Mouse (Mus musculus) heart, embryonic 13.5 days (tissue): ENCODE results near the gene Kdm3a. TPM values are rescaled to one million over a fixed set of nuclear protein-coding genes. Genes with fewer than 3 reads are reported as not detected.

Source experiments
- ATAC-seq: fragments of 200-750 bp; cut with Nextera tagmentation; 2 replicates; pipeline ENCODE4 v1.8.0; 2017; ENCODE audit warnings: moderate TSS enrichment; ENCODE audit not compliant: insufficient number of reproducible peaks, low FRiP score, low TSS enrichment; ENCODE audit errors: extremely low read depth
- H3K27ac ChIP-seq: fragments of 300-500 bp; sonication (generic); replicated peaks from 2 replicates; pipeline ENCODE4 v1.5.1; 2015; ENCODE audit warnings: moderate library complexity, mild to moderate bottlenecking, inconsistent platforms
- H3K27me3 ChIP-seq: fragments of 300-500 bp; sonication (generic); replicated peaks from 2 replicates; pipeline ENCODE4 v1.6.1; 2015; ENCODE audit warnings: mild to moderate bottlenecking, inconsistent platforms
- H3K36me3 ChIP-seq: fragments of 300-500 bp; sonication (generic); 2 replicates; pipeline ENCODE4 v1.6.1; 2015; ENCODE audit warnings: mild to moderate bottlenecking, inconsistent platforms
- H3K4me1 ChIP-seq: fragments of 300-500 bp; sonication (generic); 2 replicates; pipeline ENCODE4 v1.6.1; 2015; ENCODE audit warnings: inconsistent platforms
- H3K4me2 ChIP-seq: fragments of 300-500 bp; sonication (generic); 2 replicates; pipeline ENCODE4 v1.6.1; 2015; ENCODE audit warnings: inconsistent platforms, mild to moderate bottlenecking, moderate library complexity
- H3K4me3 ChIP-seq: fragments of 300-500 bp; sonication (generic); 2 replicates; pipeline ENCODE4 v1.5.1; 2015; ENCODE audit warnings: moderate library complexity, mild to moderate bottlenecking, inconsistent platforms
- H3K9ac ChIP-seq: fragments of 300-500 bp; sonication (generic); 2 replicates; pipeline ENCODE4 v1.6.1; 2015; ENCODE audit warnings: inconsistent platforms, mild to moderate bottlenecking, moderate library complexity
- H3K9me3 ChIP-seq: fragments of 300-500 bp; sonication (generic); 2 replicates; pipeline ENCODE4 v1.6.1; 2016; ENCODE audit warnings: inconsistent platforms
- WGBS: fragments of 180-500 bp; shearing (Covaris S2); methylation state at CpG from one replicate; pipeline ENCODE4 v1.1.7; 2015; ENCODE audit warnings: mixed read lengths; 5-methylcytosine and 5-hydroxymethylcytosine counted together
- polyA plus RNA-seq: library from polyadenylated mRNA; unstranded; fragments of >200 nt; fragmentation: Nextera tagmentation; extraction: Ambion mirVana; gene quantifications from 2 replicates; pipeline ENCODE4 v1.2.1, GENCODE M21; 2015

Kdm3a gene
- 27.0 and 33.2 TPM in 2 replicates for polyA plus RNA-seq

DNA sequence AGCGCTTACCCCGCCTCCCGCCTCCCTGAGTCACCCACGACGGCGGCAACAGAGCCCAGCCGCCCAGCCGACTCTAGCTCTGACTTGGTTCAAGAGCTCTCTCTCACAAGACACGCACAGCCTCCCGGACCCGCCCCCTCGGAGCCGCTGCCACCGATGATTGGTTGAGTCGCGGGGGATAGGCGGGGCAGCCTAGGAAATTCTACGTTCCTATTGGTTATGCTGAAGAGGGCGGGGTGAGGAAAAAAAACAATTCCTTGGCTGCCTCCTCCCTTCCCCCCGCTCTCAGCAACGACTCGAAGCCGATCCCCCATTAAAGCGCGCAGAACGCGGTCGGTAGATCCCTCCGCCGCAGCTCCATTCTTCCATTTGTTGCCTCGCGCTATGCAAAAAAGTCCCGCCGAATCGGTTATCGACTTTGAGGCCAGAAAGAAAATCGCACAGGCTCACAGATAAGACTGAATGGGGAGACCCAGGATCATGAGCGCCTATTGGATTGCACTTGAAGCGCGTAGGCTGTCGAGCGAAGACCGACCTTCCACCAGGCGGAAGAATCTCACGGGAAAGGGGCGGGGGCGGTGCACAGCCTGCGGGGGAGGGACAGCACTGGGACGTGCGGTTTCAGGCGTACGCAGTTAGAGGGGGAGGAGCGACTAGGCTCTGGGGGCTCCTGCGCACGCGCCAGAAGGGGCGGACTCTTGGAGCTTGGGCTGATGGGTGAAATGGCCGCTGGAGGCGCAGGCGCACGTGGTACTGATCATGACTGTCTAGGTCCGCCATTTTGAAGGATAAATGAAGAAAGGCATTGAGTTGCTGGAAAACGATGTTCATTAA lies at the start of gene Kdm3a:
TSS of gene Kdm3a (minus strand) at position 162 of the 834 bp plus-strand sequence.
- ATAC-seq: peak; percentile 96
- Histone ChIP-seq H3K4me1 (peaks cover 32% of the 10 kb centered on the region), H3K9ac (peak within 1 kb of the TSS; percentile 95), H3K4me2 (peak within 1 kb of the TSS; percentile 89), H3K4me3 (peak within 1 kb of the TSS; percentile 92), H3K27ac (peak within 1 kb of the TSS; percentile 100), H3K36me3 (peaks cover 26% of the 10 kb centered on the region), H3K9me3 (no peaks in the 10 kb centered on the region), H3K27me3 (peaks cover 8% of the 10 kb centered on the region; the same call in 1 of the 2 replicates)
- under 1% methylated on average over 61 of the region's 63 CpGs for WGBS

DNA sequence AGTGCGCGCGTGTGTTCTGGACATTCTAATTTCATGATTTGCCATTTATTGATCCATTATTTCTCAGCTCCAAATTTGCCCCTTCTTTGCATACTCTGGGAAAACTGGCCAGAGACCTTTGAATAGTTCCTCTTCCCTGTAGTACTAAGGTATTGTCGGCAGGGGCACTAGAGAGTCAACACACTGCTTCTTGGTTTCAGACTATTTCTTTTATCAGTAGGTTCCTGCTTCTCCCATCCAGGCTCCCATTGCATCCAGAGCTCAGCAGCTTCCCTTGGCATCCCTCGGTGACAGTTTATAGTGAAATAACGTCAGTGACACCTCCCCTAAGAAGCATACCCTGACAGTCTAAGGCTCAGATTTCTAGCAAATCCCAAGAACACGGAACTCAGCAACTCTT lies 46.1 kb upstream of the Kdm3a start:
- WGBS: 61% methylated on average over 7 of the region's 7 CpGs
- Histone ChIP-seq H3K36me3 (no peaks in the 10 kb centered on the region), H3K4me1 (no peaks in the 10 kb centered on the region), H3K4me2 (no peak overlapping the region), H3K4me3 (no peak overlapping the region), H3K27ac (no peak overlapping the region), H3K9me3 (no peaks in the 10 kb centered on the region), H3K9ac (no peak overlapping the region), H3K27me3 (no peaks in the 10 kb centered on the region)
- ATAC-seq: no peak

DNA sequence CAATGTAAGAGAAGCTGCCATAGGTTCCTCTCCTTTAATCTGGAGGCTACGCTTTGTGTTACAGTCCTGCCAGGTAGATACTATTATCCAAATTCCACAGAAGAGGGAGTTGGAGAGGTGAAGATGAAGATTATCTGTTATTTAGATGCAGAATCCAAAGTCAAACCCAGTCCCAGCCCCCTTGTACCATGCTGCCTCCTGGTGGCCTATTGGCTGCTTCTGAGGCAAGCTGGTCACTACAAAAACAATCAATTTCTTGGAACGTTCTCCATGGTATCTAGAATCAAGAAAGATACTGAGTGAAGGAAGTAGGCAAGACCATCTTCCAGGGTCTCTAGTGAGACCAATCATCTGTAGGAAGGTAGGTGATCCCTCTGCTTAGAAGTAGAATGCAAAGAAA lies 40.4 kb upstream of the Kdm3a start:
- Histone ChIP-seq H3K27me3 (no peaks in the 10 kb centered on the region), H3K27ac (no peak overlapping the region), H3K4me3 (no peak overlapping the region), H3K36me3 (no peaks in the 10 kb centered on the region), H3K4me1 (no peaks in the 10 kb centered on the region), H3K9me3 (peaks cover 5% of the 10 kb centered on the region; the same call in 1 of the 2 replicates), H3K4me2 (no peak overlapping the region), H3K9ac (no peak overlapping the region)
- WGBS: 57% methylated on average over 2 of the region's 2 CpGs
- ATAC-seq: no peak

DNA sequence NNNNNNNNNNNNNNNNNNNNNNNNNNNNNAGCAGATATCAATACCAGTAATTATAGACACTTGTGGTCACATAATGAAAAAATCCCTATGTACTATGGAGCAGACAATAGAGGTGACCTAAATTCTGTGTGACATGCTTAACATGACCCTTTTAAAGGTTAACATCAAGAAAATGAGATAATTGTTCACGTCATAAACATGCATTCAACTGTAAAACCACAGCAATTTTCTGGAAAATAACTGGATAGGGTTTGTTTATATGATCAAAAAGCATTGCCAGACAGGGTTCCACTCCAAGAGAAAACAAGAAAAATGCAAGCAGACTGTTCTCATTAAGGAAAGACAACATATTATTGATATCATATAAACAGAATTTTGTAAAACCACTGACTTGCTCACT lies 31.7 kb upstream of the Kdm3a start:
- 71% methylated on average over 1 of the region's 1 CpGs for WGBS
- ATAC-seq: no peak
- no peaks in the 10 kb centered on the region for H3K27me3 ChIP-seq
- peaks cover 5% of the 10 kb centered on the region; the same call in 1 of the 2 replicates for H3K9me3 ChIP-seq
- no peaks in the 10 kb centered on the region for H3K36me3 ChIP-seq
- no peak overlapping the region for H3K27ac ChIP-seq
- H3K4me1 ChIP-seq: peaks cover 12% of the 10 kb centered on the region
- H3K9ac ChIP-seq: no peak overlapping the region
- no peak overlapping the region for H3K4me2 ChIP-seq
- H3K4me3 ChIP-seq: no peak overlapping the region

DNA sequence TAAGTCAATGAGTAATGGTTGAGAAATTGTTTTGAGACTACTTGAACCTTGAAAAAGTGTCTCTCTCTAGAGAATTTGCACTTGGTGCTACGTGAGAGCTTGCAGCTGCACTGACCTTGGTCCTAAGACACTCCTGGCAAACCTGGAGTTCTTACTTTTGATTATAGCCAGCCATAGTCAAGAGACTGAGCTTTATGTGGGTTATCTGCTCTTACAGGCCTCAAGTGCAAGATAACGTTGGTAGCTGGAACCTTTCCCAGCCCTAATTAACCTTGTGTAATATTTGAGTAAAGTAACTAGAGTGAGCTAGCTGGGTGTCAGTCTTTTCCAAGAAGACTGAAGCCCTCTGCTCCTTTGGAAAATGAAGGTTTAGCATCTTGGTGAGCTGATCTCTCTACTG lies 25.5 kb upstream of the Kdm3a start:
- no peak for ATAC-seq

DNA sequence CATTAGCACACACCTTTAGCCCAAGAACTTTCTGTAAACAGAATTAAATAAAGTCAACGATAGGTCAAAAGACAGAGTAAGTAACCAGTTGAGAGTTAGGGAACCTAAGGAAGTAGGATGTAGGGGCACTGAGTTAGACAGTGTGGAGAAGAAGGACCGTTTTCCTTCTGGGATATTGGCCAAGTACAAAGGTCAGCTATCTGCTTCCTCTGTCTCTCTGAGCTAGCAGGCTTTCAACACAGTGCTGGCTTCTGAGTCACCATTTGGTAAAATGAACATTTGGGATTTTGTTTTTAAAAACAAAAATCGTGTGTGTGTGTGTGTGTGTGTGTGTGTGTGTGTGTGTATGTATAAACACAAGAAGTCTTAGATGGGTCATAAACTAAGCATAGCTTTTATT lies 23.0 kb upstream of the Kdm3a start:
- no peak for ATAC-seq
- H3K27ac ChIP-seq: no peak overlapping the region
- no peak overlapping the region for H3K4me2 ChIP-seq
- H3K9me3 ChIP-seq: no peaks in the 10 kb centered on the region
- no peak overlapping the region for H3K9ac ChIP-seq
- no peaks in the 10 kb centered on the region for H3K36me3 ChIP-seq
- H3K27me3 ChIP-seq: no peaks in the 10 kb centered on the region
- H3K4me3 ChIP-seq: no peak overlapping the region
- H3K4me1 ChIP-seq: peaks cover 32% of the 10 kb centered on the region
- WGBS: 45% methylated on average over 3 of the region's 3 CpGs

More for the DNA sequence above, 25.5 kb upstream of the Kdm3a start:
- Histone ChIP-seq H3K9me3 (no peaks in the 10 kb centered on the region), H3K4me3 (no peak overlapping the region), H3K4me2 (0 out of 2 replicates have a peak overlapping the region, but pooled peaks have one; percentile 3), H3K36me3 (no peaks in the 10 kb centered on the region), H3K4me1 (peaks cover 40% of the 10 kb centered on the region), H3K27ac (peak overlapping the region; percentile 78), H3K27me3 (no peaks in the 10 kb centered on the region), H3K9ac (no peak overlapping the region)
- 8% methylated on average over 2 of the region's 2 CpGs for WGBS

DNA sequence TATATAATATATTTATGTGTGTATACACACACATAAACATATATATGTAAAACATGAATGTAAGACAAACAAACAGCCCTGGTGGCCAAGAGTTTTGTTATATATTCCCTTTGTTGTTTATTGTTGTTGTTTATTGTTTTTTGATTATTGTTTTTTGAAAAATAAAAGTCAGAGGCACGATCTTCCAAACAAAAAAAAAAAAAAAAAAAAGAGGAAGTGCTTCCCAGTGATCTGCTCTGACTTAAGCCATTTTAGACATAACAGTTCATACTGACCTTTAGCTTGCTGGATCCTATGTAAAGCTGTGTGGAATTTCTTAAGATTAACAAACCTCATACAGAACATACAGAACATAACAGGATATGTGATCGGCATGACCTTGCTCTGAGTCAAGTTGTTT lies 19.1 kb upstream of the Kdm3a start:
- H3K4me2 ChIP-seq: no peak overlapping the region
- no peaks in the 10 kb centered on the region for H3K9me3 ChIP-seq
- H3K4me1 ChIP-seq: peaks cover 12% of the 10 kb centered on the region
- no peak overlapping the region for H3K27ac ChIP-seq
- ATAC-seq: no peak
- H3K27me3 ChIP-seq: no peaks in the 10 kb centered on the region
- H3K9ac ChIP-seq: no peak overlapping the region
- no peaks in the 10 kb centered on the region for H3K36me3 ChIP-seq
- WGBS: 78% methylated on average over 2 of the region's 2 CpGs
- H3K4me3 ChIP-seq: no peak overlapping the region

DNA sequence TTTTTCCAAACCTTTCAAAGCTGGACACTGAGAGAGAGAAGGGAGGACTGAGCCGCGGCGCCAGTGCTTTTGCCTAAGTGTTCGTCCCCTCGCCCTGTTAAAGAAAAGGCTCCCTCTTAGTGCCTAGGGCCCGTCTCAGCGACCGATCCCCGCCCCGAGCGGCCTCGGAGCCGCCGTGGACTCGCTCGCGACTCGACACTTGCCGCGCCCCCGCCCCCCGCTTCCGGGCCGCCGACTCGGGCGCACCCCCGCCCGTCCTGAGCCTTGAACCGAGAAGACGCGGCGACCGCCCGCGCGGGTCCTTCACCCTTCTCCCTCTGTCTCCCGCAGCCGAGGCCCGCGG lies 333 bp downstream of the Kdm3a start:
- Histone ChIP-seq H3K9me3 (no peaks in the 10 kb centered on the region), H3K9ac (peak overlapping the region; percentile 95), H3K4me1 (peaks cover 34% of the 10 kb centered on the region), H3K4me2 (peak overlapping the region; percentile 89), H3K27ac (peak overlapping the region; percentile 100), H3K36me3 (peaks cover 29% of the 10 kb centered on the region), H3K4me3 (peak overlapping the region; percentile 92), H3K27me3 (peaks cover 7% of the 10 kb centered on the region; the same call in 1 of the 2 replicates)
- no peak for ATAC-seq
- whole genome bisulfite sequencing: under 1% methylated on average over 41 of the region's 41 CpGs

DNA sequence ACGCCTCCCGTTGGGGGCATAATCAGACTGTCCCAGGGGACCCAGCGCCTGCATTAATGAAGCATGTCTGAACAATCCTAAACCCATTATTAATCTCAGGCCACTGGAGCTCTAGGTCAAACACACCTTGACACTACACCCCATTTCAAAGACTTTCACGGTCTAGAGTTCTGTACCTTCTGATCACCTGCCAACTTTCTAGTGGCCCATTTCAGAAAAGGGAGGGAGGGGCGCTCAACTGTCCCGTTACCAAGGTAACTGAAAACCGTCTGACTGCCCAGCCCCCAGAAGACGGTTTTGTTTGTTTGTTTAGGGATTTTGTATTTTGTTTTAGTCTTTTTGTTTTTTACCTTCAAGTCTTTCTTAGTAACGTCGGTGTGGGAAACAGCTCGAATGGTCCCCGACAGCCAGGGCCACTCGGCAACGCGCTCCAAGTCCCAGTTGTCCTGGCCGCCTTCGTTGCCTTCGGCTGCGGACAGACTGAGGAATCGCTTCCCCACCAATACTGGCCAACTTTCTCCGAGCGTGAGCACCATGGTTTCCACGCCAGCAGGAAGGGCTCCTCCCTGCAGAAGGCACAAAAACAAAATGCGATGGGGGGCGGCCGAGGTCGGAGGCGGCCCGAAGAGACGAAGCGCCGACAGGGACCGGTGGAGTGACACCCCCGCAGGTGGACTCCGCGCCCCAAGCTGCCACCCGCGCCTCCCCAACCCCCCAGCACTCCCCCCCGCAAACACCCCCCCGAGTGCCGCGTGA lies 906 bp downstream of the Kdm3a start:
- no peak for ATAC-seq
- Histone ChIP-seq H3K4me2 (peak overlapping the region; percentile 89), H3K9ac (peak overlapping the region; percentile 95)

DNA sequence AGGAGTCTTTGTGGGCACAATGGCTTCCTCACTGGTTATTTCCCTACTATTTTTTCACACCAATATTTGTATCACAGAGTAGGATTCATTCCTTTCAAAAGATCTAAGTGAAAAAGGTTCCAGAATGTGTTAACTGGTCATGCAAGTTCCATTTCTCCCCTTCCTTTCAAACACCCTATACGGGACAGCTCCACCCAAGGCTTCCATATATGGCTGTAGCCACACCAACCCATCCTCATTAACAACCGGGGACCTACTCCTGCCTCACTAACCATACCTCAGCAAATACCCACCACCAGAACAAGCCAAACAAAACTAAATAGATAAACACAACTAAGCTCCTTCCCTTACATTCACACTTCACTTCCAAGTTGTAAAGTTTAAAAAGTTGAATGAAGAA lies 1.6 kb downstream of the Kdm3a start:
- Histone ChIP-seq H3K36me3 (peaks cover 40% of the 10 kb centered on the region), H3K4me3 (peak overlapping the region; percentile 92), H3K9ac (peak overlapping the region; percentile 95), H3K27ac (no peak overlapping the region), H3K4me1 (peaks cover 34% of the 10 kb centered on the region), H3K4me2 (peak overlapping the region; percentile 89), H3K9me3 (no peaks in the 10 kb centered on the region), H3K27me3 (no peaks in the 10 kb centered on the region)
- WGBS: 2% methylated on average over 2 of the region's 2 CpGs
- ATAC-seq: no peak

More for the DNA sequence above, 906 bp downstream of the Kdm3a start:
- Histone ChIP-seq H3K27me3 (0 out of 2 replicates have a peak, but pooled peaks cover under 1% of the 10 kb centered on the region), H3K27ac (peak overlapping the region; percentile 100), H3K9me3 (no peaks in the 10 kb centered on the region), H3K4me1 (peaks cover 34% of the 10 kb centered on the region), H3K4me3 (peak overlapping the region; percentile 92), H3K36me3 (peaks cover 34% of the 10 kb centered on the region)
- WGBS: 4% methylated on average over 42 of the region's 42 CpGs

DNA sequence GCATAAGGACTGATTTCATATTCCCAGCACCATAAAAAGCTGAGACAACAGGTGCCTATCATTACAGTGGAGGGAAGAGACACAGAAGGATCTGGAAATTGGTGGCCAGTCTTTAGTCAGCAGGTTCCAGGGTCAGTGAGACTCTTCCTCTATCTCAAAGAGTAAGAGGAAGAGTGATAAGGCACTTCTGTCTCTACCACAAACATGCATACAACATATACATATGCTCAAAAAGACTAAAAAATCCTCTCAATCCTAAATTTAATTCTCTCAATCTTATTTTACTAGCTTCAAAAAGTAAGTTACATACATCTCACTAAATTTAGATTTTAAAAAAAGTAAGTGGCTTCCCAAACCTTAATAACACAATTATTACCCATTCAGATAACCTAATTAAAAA lies 5.5 kb downstream of the Kdm3a start:
- Histone ChIP-seq H3K9ac (no peak overlapping the region), H3K9me3 (no peaks in the 10 kb centered on the region), H3K27ac (no peak overlapping the region), H3K4me2 (no peak overlapping the region), H3K4me3 (no peak overlapping the region), H3K36me3 (peaks cover 77% of the 10 kb centered on the region), H3K4me1 (peaks cover 34% of the 10 kb centered on the region), H3K27me3 (no peaks in the 10 kb centered on the region)
- ATAC-seq: no peak
